Mouse (Mus musculus) testis, postnatal 10 days (tissue): ENCODE data around the gene Xpr1.

Experiments
- DNase-seq: peaks from one replicate; pipeline ENCODE4 v3.0.0; 2021; ENCODE audit warnings: low spot score

Gene Xpr1

GRCm38 (mm10) chr1:155335963-155336362 is 81.3 kb downstream of the Xpr1 start:
- no peak for DNase-seq

GRCm38 (mm10) chr1:155322183-155322582 is 95.0 kb downstream of the Xpr1 start:
- no peak for DNase-seq

DNA sequence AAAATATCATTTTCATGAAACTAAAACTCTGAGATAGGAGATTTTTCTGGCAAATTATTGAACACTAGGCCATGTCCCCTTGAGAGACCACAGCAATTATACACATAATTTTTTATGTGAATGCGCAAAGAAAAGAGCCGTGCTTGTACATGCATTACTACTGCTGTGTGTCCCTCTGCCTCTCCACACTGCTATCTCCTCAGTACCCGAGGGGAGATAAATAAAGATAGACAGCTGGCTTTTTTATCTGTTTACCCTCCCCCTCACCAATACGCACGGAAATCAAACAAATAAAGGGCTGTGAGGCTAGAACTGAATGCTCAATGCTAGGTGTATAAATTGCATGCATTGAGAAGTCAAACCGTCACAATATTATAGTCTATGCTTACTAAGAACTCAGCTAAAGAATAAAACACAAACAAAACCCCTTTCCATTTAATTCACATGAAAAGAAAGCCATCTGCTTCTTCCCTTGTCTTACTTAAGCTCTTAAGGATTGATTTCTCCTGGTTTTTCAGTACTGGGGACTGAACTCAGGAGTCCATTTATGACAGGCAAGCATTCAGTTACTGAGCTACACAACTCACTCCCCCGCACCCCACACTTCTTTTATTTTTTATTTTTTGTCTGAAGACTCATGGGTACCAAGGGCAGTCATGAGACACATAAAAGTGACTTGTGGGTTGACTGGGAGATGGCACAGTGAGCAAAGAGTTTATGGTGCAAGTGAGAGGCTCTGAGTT is 97.0 kb downstream of the Xpr1 start:
- DNase-seq: no peak

- DNase-seq: no peak
Measured at GRCm38 (mm10) chr1:155319513-155319912, 97.7 kb downstream of the Xpr1 start.

GRCm38 (mm10) chr1:155311672-155312071 is 105.5 kb downstream of the Xpr1 start:
- no peak for DNase-seq

- DNase-seq: no peak
Measured at GRCm38 (mm10) chr1:155306879-155307278, 110.3 kb downstream of the Xpr1 start.

DNA sequence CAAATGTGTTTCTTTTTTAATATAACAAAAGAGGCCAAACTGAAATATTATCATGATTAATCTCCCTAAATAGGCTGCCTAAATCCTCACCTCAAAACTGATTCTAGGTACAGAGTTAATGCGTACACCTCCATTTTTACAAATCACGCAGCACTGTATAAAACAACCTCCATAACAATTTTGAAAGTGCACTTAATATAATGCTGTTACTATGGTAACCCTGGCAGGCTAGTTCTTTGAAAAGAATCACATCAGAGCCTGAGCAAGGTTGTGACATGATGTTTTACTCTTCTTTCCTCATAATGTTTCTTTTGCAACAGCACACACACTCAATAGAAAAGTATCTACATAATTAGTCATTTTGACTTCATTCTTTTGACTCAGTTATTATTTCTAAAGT is 113.8 kb downstream of the Xpr1 start:
- no peak for DNase-seq

GRCm38 (mm10) chr1:155297615-155298014 is 119.6 kb downstream of the Xpr1 start:
- DNase-seq: no peak

DNA sequence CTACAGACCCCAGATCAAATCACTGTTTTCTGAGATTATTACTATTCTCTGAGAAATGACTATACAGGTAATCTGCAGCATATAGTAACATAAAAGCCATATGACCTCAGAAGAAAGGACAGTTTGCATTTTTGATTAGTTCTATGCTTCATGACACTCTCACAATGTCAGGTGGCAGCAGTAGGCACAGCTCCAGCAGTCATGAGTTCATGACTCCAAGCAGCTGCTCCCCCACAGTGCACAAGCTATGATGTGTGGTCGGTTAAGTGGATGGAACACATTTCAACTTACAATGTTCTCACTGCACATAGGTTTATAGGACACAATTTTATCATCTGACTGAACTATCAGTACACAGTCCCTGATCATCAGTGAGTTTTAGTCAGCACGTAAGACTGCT is 120.0 kb downstream of the Xpr1 start:
- no peak for DNase-seq

DNA sequence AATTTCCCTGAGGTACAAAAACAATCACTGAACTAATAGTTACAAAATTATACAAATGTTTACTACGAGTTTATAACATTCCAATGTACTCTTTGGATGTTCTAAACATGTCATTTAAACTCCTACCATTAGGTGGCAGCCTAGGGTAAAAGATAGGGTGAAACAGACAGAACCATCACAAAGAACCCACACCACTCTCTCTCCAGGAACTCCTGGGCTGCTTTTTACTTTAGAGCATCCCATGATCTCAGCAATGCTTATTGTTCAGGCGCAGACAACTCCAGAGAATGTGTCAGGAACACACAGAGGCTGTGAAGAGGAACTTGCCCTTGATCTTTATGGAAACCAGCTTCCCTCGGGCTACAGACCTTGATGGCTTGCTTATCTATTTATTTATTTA is 123.8 kb downstream of the Xpr1 start:
- no peak for DNase-seq

GRCm38 (mm10) chr1:155289411-155289810 is 127.8 kb downstream of the Xpr1 start:
- no peak for DNase-seq

- no peak for DNase-seq
Measured at GRCm38 (mm10) chr1:155288033-155288432, 129.2 kb downstream of the Xpr1 start.

DNA sequence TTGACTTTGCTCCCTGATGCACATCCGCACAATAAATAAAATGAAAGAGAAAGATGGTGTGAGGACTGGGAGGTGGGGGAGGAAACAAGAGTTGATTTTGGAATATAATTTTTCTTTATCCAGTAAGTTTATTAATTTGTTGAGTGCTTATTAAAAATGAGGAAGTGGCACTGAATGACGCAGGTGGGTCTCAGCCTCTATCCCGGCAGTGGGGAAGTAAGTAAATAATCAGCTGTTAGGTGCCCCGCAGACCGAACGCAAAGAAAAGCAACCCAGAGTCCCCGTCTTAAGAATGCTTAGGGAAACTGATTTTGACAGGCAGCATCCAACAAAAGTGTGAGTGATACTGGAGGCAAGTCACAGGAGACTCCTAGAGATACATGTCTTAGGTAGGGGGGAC is 133.4 kb downstream of the Xpr1 start:
- no peak for DNase-seq

DNA sequence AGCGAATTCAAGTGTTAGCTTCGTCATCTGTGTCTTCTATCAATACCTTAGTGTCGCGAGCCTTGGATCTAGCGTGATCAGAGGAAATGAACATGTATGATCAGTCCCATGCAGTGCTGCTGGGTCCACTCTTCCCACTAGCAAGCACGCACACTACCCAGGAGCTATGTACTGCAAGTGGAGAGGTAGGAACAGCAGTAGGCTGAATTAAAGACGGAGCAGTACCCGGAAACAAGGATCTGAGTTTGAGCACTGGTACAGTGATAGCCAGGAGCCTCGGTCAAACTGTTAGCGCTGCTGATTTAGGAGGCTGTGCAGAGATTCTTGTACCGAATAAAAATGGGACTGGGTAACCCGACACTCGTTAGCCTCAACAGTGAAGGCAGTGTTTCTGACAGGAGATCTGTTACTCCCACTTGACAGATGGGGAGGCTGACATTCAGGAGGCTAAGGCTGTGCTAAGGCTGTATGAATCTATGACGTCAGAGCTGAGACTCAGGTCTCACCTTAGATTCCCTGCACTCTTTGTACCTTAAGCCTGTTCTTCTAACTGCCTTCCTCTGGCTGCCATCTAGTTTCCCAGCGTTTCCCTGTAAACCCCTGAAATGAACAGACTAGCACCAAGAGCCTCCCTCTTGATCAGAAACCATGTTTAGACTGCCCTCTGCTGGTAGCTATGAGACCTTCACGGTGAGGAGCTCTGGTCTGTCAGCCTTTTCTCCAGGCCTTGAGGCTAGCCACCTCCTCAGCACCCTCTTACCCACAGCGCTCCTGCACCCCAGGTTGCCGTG is 136.0 kb downstream of the Xpr1 start:
- DNase-seq: peak; percentile 72

- DNase-seq: no peak
Measured at GRCm38 (mm10) chr1:155280306-155280705, 136.9 kb downstream of the Xpr1 start.

DNA sequence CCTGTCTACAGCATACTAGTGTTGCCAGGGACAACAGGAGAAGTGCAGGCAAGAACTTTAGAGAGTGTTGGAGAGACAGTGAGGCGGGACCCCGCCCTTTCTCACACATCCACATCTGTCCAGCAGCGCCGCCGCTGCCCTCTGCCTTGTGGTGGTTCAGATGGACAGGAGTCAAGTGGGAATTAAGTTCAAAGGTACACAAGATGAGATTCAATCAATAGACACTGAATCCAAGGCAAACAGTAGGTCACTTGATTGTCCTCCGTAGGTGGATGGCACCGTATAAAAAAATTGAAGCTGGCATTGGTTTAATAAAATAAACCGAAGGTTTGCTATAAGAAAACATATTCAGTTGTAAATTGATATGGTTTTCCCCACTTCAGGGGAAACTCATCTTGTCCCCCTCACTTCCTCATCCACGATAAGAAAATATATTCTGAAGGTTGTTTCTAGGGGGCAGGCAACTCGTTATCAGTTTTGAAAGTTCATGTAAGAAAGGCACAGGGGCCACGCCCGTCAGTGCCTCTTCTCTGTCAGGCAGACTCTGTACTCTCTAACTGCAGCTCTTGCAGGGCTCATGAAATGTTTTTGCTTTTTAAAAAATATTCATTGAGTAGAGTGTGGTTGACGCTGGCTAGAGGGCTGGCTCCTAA is 140.7 kb downstream of the Xpr1 start:
- DNase-seq: no peak

GRCm38 (mm10) chr1:155275793-155276192 is 141.4 kb downstream of the Xpr1 start:
- DNase-seq: no peak

DNA sequence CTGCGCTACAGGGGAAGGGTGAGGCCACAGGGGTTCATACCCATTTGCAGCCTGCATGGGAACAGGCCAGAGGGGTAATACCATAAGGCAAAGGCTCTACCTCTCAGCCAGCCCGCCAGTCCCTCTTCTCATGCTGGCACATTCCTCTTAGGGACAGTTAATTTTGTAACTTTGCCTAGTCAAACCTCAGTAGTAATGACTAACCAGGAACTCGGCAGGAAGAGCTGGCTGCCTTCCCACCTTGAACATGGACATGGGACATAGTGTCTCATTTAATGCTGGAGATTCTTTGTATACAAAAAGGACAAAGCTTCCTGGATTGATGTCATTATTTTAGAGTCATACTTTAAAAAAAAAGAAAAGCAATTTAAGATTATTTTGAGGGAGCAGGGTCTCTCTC is 142.2 kb downstream of the Xpr1 start:
- no peak for DNase-seq

DNA sequence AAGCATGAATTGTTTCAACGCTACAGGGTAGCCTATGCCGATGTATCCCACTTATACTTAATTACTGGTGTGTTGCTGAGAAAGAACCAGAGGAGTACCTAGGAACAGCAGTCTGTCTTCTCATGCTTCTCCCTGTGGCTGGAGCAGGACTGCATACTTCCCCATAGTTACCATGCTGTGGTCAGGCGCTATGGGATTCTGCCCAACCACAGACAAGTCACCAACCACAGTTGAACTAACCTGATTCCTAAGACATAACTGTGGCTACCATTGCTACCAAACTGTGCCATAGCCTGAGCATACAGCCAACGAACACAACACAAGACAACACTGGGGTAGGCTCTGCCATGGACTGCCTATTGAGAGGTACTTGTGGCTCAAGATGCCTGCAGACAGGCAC is 144.3 kb downstream of the Xpr1 start:
- no peak for DNase-seq

DNA sequence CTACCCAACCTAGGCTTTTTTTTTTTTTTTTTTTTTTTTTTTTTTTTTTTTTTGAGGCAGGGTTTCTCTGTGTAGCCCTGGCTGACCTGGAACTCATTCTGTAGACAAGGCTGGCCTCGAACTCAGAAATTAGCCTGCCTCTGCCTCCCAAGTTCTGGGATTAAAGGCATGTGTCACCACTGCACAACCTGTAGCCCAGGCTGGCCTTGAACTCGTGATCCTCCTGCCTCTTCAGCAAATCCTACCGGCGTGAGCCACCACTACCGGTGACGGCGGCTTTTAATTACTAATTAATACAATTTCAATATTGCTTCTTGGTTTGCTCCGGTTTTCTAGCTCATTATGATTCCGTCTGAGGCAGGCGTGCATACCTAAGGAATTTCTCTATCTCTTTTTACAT is 154.7 kb downstream of the Xpr1 start:
- DNase-seq: peak; percentile 34

- DNase-seq: peak; percentile 16
Measured at GRCm38 (mm10) chr1:155254309-155254708, 162.9 kb downstream of the Xpr1 start.

DNA sequence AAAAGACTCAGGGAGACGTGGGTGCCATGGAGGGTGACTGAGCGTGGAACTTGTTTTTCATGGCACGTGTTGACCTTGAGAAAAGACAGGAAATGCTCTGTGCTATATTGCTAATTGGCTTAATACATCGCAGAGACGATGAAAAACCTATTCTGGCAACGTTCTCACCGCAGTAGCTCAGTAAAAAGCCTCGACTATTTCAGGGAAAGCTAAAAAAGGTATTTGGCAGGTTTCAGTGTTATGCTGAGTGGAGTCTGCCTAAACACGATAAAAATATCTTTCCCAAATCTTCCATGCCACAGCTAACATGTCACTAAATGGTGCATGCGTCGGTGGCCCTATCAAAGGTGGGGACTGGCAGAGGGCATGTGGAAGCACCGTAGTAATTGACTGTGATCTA is 164.1 kb downstream of the Xpr1 start:
- peak; percentile 16 for DNase-seq

- peak; percentile 32 for DNase-seq
Measured at GRCm38 (mm10) chr1:155252631-155253121, 164.5 kb downstream of the Xpr1 start.
